Comparison of ENCODE assay signal across 9 mouse cellular contexts in the genomic region with DNA sequence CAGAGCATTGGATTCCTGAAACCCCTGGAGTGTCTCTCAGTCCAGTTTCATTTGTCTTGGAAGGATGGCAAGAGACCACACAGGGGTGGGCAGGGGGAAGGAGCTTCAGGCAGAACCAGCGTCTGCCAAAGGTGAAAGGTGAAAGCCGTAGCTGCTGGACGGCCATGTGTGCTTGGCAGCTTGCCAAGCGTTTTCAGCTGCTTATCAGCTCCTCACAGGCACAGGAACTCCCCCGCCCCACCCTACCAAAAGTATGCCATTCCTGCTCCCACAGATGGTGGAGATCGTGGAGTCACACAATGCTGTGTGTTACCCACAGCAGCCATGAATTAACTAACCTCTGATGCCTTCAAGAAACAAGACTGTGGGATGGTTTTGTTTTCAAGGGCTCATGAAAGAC.
DNase-seq lines count a peak whose midpoint lies in the region; ATAC-seq and TF ChIP-seq lines count a peak whose summit lies in the region.
"Had no signal": no experiment of that assay in that cellular context is flagged by ENCODE, and none has a peak within 500 bp of the region (broad histone marks: within the 10 kb centered on the region; RNA-seq: fewer than 3 reads in every experiment).

No protein-coding gene starts in this region.

- ATAC-seq in liver, embryonic 13.5 days (ENCODE audit: low read depth): peak; percentile 87
- peak; percentile 81 for ATAC-seq in stomach, embryonic 15.5 days (ENCODE audit: insufficient read depth, low FRiP score, low read depth)

- TF ChIP-seq RAD21 in MEL (IDR thresholded peaks at IDR 0.05; ENCODE audit: low read depth, low read length): no peak

- H3K27me3 ChIP-seq in MEL (ENCODE audit: control insufficient read depth in 1 of 2, insufficient read depth in 2 of 2, low read length in 2 of 2): no peaks in the 10 kb centered on the region
- H3K27me3 ChIP-seq in liver, embryonic 13.5 days: peaks cover 15% of the 10 kb centered on the region; the same call in 1 of the 2 replicates
- no peaks in the 10 kb centered on the region for H3K27me3 ChIP-seq in stomach, embryonic 15.5 days (replicated peaks)
- H3K27me3 ChIP-seq: embryonic facial prominence, embryonic 12.5 days had no signal

- WGBS in liver, embryonic 13.5 days (ENCODE audit: insufficient replicate concordance): 1% methylated on average over 6 of the region's 6 CpGs
- WGBS in stomach, embryonic 15.5 days: 5% methylated on average over 6 of the region's 6 CpGs

- peaks cover 0 to 27% of the 10 kb centered on the region in 2 experiments; a peak in 2 of 4 replicates for H3K36me3 ChIP-seq in MEL (ENCODE audit: control insufficient read depth in 1 of 2, insufficient read depth in 2 of 2, low read length in 2 of 2)
- no peaks in the 10 kb centered on the region for H3K36me3 ChIP-seq in liver, embryonic 13.5 days
- H3K36me3 ChIP-seq in stomach, embryonic 15.5 days: no peaks in the 10 kb centered on the region
- H3K36me3 ChIP-seq: embryonic facial prominence, embryonic 12.5 days had no signal

- TF ChIP-seq EP300 in MEL (IDR thresholded peaks at IDR 0.05; ENCODE audit: low read depth in 1 of 2, low read length in 2 of 2): peak; percentile 79 to 80

- H3K27ac ChIP-seq in MEL (ENCODE audit: control insufficient read depth, low read depth, low read length): peak overlapping the region; percentile 19
- peak overlapping the region; percentile 90 for H3K27ac ChIP-seq in liver, embryonic 13.5 days
- H3K27ac ChIP-seq in stomach, embryonic 15.5 days: no peak overlapping the region
- H3K27ac ChIP-seq: embryonic facial prominence, embryonic 12.5 days had no signal

- H3K4me1 ChIP-seq in MEL (ENCODE audit: control insufficient read depth in 1 of 2, insufficient read depth in 2 of 2, low read length in 2 of 2): peaks cover 6 to 40% of the 10 kb centered on the region in 2 experiments
- H3K4me1 ChIP-seq in liver, embryonic 13.5 days (replicated peaks): peaks cover 59% of the 10 kb centered on the region
- H3K4me1 ChIP-seq in stomach, embryonic 15.5 days: peaks cover 15% of the 10 kb centered on the region; the same call in 1 of the 2 replicates
- H3K4me1 ChIP-seq: embryonic facial prominence, embryonic 12.5 days had no signal

- peak; percentile 72 for DNase-seq in 416B (ENCODE audit: low read depth)
- DNase-seq in MEL (ENCODE audit: low read depth, low spot score): peak; percentile 68
- DNase-seq in heart, adult 9 months (ENCODE audit: low spot score in 2 of 2): peak; percentile 46 to 54
- peak; percentile 72 for DNase-seq in liver, embryonic 13.5 days
- DNase-seq in left cerebral cortex, adult 9 months (ENCODE audit: low spot score in 2 of 2): no peak
- DNase-seq in left cerebral cortex, postnatal 36 days (ENCODE audit: low spot score in 2 of 2): no peak
- no peak for DNase-seq in adrenal gland, postnatal 4 days (ENCODE audit: low spot score in 2 of 2)

- H3K4me2 ChIP-seq in liver, embryonic 13.5 days: peak overlapping the region; percentile 71
- no peak overlapping the region for H3K4me2 ChIP-seq in stomach, embryonic 15.5 days
- H3K4me2 ChIP-seq: embryonic facial prominence, embryonic 12.5 days had no signal

- H3K9me3 ChIP-seq in MEL (replicated peaks; ENCODE audit: insufficient read depth, low read length): no peaks in the 10 kb centered on the region
- no peaks in the 10 kb centered on the region for H3K9me3 ChIP-seq in liver, embryonic 13.5 days (replicated peaks)
- no peaks in the 10 kb centered on the region for H3K9me3 ChIP-seq in stomach, embryonic 15.5 days
- H3K9me3 ChIP-seq: embryonic facial prominence, embryonic 12.5 days had no signal

- H3K9ac ChIP-seq in MEL (ENCODE audit: control insufficient read depth, low read depth, low read length, poor library complexity, severe bottlenecking): no peak overlapping the region
- peak overlapping the region; percentile 64 for H3K9ac ChIP-seq in liver, embryonic 13.5 days
- no peak overlapping the region for H3K9ac ChIP-seq in stomach, embryonic 15.5 days
- H3K9ac ChIP-seq: embryonic facial prominence, embryonic 12.5 days had no signal

- peak overlapping the region in 1 of 2 experiments; percentile 12; a peak in 1 of 4 replicates for H3K4me3 ChIP-seq in MEL (ENCODE audit: control insufficient read depth in 1 of 2, insufficient read depth in 1 of 2, low read depth in 2 of 2, low read length in 2 of 2)
- H3K4me3 ChIP-seq in liver, embryonic 13.5 days (replicated peaks): peak overlapping the region; percentile 33
- no peak overlapping the region for H3K4me3 ChIP-seq in stomach, embryonic 15.5 days (replicated peaks)
- H3K4me3 ChIP-seq: embryonic facial prominence, embryonic 12.5 days had no signal

- no peak for TF ChIP-seq CTCF in MEL (IDR thresholded peaks at IDR 0.05 in 2 of 3, conservative IDR thresholded peaks at IDR 0.05 in 1 of 3; ENCODE audit: control insufficient read depth in 1 of 3, insufficient read depth in 1 of 3, low read depth in 2 of 3, low read length in 3 of 3, poor library complexity in 1 of 3, severe bottlenecking in 1 of 3)

- intact Hi-C loops in left cerebral cortex, postnatal 36 days (cut with DNase I): no loop called here

- TF ChIP-seq POLR2A in MEL (IDR thresholded peaks at IDR 0.05; ENCODE audit: control insufficient read depth in 1 of 2, insufficient read depth in 1 of 2, low read depth in 1 of 2, low read length in 2 of 2, poor library complexity in 1 of 2): no peak

- no peaks in the 10 kb centered on the region for H3K79me2 ChIP-seq in MEL (ENCODE audit: control insufficient read depth, insufficient read depth, low read length, poor library complexity)

TF ChIP-seq in MEL, 35 proteins besides CTCF, POLR2A, EP300 and RAD21:
- TF ChIP-seq BHLHE40 (IDR thresholded peaks at IDR 0.05; ENCODE audit: borderline replicate concordance, low read depth, low read length) (0 out of 2 replicates have a peak, but pooled peaks have one; percentile 21), TCF12 (IDR thresholded peaks at IDR 0.05; ENCODE audit: low read depth, low read length) (peak; percentile 91), ZC3H11A (IDR thresholded peaks at IDR 0.05; ENCODE audit: low read depth, low read length) (no peak), GATA1 (IDR thresholded peaks at IDR 0.05; ENCODE audit: low read depth, low read length) (peak; percentile 77), RCOR1 (IDR thresholded peaks at IDR 0.05; ENCODE audit: low read depth, low read length) (no peak; the same call in 1 of the 2 replicates), TAL1 (IDR thresholded peaks at IDR 0.05; ENCODE audit: low read length) (peak; percentile 89), ETS1 (IDR thresholded peaks at IDR 0.05; ENCODE audit: low read depth, low read length) (peak; percentile 75)
TF ChIP-seq in MEL: peak in this region for 5.

Comparison
In these comparisons a context has a peak if more than half of its experiments do, and no peak if none do; other contexts are left out.
1. DNase-seq: peak in 416B (single experiment), MEL (single experiment), heart, adult 9 months (2 of 2) and liver, embryonic 13.5 days (single experiment); none in left cerebral cortex, adult 9 months (0 of 2), left cerebral cortex, postnatal 36 days (0 of 2) and adrenal gland, postnatal 4 days (0 of 2).